Mouse (Mus musculus) splenic B cell, adult 2 months (primary cell): ENCODE data around the gene Calhm2.

Experiments used
- DNase-seq: peaks from one replicate; pipeline ENCODE4 v3.0.0-alpha.2; 2011; ENCODE audit warnings: low read depth, low spot score
- H3K27me3 ChIP-seq: 2 replicates; pipeline ENCODE4 v1.6.1; 2012; ENCODE audit warnings: mild to moderate bottlenecking, low read length, moderate library complexity, mixed read lengths; ENCODE audit not compliant: control insufficient read depth, poor library complexity, insufficient read depth, severe bottlenecking
- H3K36me3 ChIP-seq: 2 replicates; pipeline ENCODE4 v1.6.1; 2012; ENCODE audit warnings: mild to moderate bottlenecking, low read length, moderate library complexity, mixed read lengths; ENCODE audit not compliant: control insufficient read depth, poor library complexity, insufficient read depth, severe bottlenecking

Gene Calhm2

GRCm38 (mm10) chr19:47067096-47067882 is 70.8 kb downstream of the Calhm2 start, which contains the start of gene Taf5:
Taf5 (plus strand) TSS chr19:47067746.
- DNase-seq: peak; percentile 98
- Histone ChIP-seq H3K36me3 (peaks cover 5% of the 10 kb centered on the region; the same call in 1 of the 2 replicates), H3K27me3 (no peaks in the 10 kb centered on the region)

- no peak for DNase-seq
- Histone ChIP-seq H3K36me3 (no peaks in the 10 kb centered on the region), H3K27me3 (no peaks in the 10 kb centered on the region)
Observed at GRCm38 (mm10) chr19:47065860-47066259, 72.2 kb downstream of the Calhm2 start.

- Histone ChIP-seq H3K27me3 (no peaks in the 10 kb centered on the region), H3K36me3 (no peaks in the 10 kb centered on the region)
- no peak for DNase-seq
Observed at GRCm38 (mm10) chr19:47057684-47058083, 80.4 kb downstream of the Calhm2 start.
